Mouse (Mus musculus) embryo, embryonic 10 days (tissue): ENCODE measurements around the gene Cep89.
A peak's percentile ranks its signal among the peaks of the same experiment; 100 is the strongest.

Source experiments
- DNase-seq: peaks from one replicate; pipeline ENCODE4 v3.0.0-alpha.2; 2015; ENCODE audit warnings: low spot score

The Cep89 gene

DNA sequence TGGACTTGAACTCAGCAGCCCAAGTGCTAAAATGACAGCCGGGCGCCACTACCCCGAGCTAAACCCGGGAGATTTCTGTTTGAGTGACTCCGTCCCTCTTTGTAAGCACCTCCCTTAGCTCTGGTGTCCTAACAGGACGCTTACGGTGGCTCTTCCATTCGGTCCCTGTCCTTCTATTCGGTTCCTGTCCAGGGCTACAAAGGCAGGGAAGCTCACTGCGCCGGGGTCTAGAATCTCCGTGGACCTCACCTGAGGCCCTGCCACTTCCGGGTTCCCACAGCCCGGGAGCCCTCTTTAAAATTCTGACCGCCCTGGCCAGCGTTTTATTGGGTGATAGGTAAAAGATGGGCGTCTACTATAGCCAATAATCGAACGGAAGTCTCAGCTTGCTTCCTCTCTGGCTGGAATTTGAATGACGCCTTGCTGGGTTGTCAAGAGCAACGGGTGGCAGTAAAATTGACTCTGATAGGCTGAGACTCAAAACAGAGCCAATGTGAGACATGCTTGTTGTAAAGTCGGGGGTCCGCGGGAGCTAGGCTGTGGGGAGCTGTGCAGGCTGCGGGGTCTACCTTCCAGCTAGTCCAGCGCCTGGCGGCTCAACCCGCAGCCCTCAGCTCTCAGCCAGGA, at the start of gene Cep89, which contains the start of gene Faap24:
Cep89 (plus strand) TSS at position 494 of the 627 bp plus-strand sequence.
Faap24 (minus strand) TSS at position 295 of the 627 bp plus-strand sequence.
- peak; percentile 96 for DNase-seq

DNA sequence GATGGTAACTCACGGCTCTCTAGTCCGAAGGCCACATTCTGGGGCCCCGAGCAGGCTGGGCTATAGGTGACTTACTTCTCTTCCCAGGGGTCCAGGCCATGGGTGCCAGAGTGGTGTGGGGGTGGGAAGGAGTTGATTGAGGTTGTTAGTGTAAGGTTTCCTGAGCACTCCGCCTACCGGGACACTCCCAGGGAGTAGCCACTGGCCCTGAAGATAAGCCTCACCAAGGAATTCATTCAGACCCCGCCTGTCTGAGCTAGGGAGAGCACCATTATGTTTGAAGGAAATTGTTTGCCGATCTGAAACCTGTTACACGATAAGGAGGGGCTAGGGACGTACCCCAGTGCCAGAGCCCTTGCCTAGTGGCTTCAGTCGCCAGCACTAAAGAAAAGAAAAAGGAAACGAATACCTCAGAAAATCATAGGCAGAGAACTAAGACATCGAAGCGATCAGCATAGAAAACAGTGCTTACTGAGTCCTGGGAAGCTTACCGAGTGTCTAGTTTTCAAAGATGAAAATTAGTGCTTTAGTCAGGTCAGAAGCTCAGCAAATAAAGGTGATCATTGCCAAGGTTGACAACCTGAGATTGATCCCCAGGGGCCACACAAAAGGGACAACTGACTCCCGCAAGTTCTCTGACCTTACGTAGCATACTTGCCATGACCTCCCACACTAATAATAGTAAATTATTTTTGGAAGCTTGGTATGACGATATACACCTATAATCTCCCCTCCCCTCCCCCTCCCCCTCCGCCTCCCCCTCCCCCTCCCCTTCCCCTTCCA, 48.7 kb upstream of the Cep89 start:
- DNase-seq, result no peak

DNA sequence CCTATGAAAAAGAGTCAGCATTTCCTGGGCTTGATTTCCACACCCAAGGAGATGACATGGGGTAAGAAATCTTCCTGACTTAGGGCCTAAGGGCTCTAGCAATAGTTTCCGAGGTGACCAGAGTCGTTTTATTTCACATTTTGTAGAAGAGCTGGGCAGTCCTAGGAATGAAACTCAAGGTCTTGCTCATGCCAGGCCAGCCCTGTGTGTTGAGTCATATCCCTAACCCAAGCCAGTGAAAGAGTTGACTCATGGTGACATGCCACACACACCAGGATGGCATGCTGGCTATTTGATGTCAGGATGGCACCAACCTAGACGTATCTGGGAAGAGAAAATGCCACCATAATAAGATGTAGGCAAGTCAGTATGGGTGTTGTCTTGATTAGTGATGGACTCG, 47.8 kb upstream of the Cep89 start:
- DNase-seq, result no peak

DNA sequence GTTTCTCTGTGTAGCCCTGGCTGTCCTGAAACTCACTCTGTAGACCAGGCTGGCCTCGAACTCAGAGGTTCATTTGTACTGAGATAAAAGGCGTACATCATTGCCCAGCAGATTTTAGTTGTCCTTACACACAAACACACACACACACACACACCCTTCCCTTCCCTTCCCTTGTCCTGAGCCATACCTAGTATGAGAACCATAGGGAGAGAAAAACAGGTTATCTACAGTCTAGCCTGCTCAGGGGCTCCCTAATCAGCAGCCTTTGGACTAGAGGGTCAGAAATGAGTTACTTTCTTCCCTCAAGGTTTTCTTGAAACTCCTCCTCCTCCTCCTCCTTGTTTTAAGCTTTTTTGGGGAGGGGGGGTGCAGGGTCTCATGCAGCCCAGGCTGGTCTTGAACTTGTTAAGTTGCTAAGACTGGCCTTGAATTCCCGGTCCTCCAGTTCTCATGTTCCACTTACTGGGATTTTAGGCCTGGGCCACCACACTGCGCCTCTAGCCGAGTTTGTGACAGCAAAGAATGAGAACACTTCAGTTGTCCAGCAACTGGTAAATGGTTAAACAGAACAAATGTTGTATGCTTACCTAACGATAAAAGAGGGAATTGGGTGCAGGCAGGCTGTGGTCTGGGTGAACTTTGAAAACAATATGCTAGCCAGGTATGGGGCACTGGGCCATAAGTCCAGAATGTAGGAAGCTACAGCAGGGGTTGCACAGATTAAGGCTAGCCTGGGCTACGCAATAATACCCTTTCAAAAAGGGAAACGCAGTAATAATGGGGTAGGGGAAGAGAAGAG, 46.8 kb upstream of the Cep89 start:
- DNase-seq, result no peak

DNA sequence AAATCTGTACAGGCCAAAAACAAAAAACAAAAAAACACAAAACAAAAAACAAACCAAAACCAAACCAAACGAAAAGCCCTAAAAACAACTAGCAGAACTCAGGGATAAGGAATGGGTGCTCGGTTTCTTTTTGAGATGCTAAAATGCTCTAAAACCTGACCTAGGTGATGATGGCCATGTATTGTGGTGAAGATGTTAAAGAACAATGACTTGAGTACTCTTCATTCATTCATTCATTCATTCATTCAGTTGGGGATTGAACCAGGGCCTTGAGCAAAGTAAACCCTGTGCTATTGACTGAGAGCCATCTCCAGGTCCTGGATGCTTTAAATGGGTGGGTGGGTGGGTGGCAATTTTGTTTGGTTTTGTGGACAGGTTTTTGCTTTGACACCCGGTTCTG, 45.7 kb upstream of the Cep89 start:
- DNase-seq, result no peak

DNA sequence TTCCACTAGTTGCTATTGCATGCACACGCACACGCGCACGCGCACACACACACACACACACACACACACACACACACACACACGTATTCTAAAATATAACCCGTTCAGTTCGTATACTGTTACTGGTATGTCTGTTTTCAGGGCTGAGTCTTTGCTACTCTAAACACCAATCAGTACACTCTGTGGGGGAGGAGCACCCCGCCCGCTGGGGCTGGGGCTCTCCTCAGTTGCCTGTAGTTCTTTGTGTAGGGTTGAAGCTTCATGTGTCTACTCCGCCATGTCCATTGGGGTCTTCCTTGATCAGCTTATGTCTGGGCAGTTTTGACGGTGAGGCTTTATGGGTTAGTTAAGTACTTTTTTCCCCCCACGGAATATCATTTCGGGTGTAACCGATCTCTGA, 43.5 kb upstream of the Cep89 start:
- DNase-seq, result no peak

DNA sequence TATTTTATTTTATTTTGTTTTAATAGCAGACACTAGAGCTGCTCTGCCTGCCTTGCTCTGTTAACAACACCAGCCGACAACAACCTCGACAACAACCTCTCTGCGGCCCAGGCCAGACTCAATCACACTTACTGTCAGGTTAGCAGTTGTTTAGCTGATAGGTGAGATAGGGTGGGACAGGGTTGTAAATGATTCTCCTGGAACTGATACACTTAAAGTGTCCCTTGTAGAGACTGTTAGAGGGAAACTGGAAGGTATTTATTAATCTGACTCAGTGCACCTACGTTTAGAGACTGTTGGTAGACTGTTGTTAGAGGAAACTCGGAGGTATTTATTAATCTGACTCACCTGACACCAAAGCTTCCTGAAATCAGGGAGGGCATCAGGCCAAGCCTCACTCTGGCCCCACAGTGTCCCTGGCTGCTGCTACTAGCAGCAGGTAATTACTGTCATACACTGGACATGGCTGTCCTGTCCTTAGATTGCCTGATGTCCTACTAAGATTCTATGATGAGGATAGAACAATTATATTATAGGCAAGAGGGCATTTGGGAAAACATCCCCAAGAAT, 41.4 kb upstream of the Cep89 start:
- no peak for DNase-seq

DNA sequence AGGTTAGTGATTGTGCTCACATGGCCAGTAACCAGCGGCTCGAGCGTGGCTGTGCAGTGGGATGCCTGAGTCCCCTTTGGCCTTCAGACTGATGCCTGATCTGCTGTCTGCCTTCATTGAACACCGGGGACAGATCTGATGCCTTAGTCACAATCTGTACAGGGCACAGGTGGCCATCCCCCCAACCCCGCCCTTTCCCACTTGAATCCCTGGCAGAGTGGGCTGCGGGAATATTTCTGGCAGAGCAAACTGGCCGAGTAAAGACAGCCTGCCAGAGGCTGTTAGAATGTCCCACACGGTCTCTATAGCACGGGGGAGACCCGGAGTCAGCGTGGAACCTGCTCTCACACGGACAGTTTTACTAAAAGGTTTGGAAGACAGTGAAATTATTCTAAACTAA, 39.2 kb upstream of the Cep89 start:
- no peak for DNase-seq

DNA sequence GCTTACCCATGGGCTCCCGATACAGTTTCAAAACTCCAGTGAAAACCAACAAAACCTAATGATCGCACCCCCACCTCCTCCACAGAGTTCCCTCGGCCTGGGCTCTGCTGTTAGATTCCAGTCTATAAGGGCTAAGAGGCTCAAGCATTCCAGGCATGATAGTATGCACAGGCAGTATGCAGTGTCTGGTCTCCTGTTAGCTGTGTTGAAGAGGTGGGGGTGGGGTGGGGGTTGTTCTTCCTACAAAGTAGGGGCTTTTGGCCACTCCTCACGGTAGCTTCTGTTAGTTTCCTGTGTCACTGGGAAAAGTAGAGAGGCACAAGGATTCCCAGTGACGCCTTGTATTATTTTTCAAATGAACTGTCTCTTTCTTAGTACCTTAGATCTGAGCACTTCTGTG, 34.6 kb upstream of the Cep89 start:
- no peak for DNase-seq

DNA sequence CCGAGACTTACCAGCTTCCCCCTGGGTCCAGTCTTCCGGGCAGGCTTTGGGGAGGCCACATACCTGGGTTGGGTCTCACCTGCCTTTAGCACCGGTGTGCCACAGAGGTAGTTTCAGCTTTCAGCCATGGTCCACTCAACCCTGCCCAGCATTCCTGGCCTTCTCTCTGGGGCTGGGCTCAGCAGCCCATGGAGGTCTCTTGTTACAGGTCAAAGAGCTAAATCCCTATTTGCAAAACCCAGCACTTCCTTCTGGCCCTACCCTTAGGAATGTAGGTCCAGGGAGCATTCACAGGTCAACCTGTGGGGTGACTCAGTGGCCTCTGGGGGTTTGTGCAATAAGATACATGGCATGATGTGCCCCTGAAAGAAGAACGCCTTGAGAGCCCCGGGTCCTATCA, 34.0 kb upstream of the Cep89 start:
- DNase-seq, result peak; percentile 42

DNA sequence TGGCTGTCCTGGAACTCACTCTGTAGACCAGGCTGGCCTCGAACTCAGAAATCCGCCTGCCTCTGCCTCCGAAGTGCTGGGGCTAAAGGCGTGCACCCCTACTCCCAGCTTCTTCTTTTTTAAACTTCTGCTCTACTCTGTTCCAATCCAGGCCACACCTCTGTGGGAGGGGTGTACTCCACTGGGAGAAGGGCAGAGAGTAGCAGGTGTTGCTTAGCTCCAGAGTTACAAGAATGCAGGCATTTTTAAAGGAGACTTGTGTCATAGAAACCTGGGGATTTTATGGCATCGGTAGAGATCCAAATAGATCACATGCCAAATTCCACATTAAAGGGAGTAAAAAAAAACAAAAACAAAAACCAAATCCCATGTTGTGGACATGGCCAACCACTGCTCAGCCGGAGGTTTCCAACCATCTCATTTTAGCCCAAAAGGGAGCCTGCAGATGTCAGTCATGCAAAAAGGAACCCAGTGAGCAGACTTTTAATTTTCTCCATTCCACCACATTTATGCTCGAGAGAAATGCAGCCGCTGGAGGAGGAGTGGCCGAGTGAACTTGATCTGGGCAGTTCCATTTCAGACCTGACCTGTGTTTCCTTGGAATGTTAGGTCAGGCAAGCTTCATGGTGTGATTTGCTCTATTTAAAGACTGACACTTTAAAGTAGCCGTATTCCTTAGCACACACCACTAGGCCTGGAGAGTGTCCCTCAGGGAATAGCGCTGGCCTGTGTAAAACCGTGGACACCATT, 31.5 kb upstream of the Cep89 start:
- peak; percentile 52 for DNase-seq

DNA sequence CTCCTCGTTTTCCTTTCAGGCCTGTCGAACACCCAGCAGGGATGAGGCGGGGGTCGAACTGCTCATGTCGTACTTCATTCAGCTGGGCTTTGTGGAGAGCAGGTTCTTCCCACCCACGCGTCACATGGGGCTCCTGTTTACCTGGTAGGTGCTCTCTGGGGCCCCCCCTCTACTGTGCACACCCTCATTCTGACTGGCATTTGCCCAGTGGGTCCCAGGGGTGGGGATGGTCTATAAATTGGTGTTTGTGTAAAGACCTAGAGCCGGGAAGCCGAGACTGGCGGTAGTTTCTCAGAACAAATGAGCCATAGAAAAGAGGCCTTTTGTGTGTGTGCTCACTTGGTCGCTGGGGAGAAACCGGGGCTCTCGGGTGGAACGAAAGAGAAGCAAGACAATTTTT, 25.7 kb upstream of the Cep89 start:
- DNase-seq, result peak; percentile 24

DNA sequence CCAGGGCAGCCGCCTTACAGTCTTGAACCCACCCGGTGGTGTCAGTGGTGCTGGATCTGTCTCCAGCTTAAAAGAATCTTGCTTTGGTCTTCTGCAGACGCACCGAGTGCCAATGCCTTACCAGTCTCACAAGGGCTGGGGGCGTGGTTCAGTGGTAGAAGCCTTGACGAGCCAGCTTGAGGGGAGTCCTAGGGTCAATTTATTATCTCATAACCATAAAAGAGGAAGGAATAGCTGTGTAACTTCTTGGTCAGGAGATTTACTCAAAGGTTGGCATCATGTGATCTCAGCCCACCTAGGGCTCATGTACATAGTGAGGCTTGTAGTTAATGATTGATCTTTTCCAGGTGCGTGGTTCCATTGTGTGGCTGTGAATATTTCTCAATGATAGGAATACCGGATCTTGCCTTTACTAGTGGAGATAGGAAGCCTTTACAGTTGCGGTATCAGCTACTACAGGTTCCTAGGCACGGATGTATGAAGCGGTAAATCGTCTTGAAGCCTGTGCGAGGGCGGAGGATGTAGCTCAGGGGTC, 24.3 kb upstream of the Cep89 start:
- no peak for DNase-seq

DNA sequence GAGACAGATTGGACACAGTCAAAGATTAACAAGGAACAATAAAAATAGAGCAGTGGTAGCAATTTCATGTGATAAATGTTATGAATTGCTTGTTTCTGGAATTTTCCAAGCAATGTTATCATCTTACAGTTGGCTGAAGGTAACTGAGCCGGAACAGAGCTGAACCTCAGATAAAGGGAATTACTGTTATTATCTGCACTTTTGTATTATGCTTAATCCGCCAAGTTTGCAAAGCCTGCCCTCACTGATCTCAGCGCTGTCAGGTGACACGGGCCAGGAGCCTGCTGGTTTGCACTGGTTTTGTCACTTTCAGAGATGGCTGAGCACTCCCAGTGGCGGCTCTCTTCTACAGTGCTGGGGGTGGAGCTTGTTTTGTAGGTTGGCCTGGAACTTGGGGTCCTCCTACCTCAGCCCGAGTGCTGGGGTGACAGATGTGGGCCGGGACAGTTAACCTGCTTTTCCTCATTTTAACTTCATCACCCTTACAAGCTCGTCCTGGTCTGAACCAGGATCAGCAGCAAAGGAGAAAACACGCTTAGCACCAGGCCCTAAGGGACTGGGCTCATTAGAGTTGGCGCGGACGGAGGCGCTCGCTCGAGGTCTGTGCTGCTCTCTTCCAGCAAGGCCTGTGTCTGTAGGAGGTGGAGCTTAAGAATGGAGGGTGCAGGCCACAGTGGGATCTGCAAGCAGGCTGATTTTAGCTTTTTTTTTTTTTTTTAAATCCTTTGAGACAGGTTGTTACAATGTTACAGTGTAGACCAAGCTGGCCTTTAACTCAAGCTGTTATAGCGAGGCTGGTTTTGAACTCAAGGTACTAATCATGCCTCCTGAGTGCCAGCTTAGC, 23.5 kb upstream of the Cep89 start:
- no peak for DNase-seq

DNA sequence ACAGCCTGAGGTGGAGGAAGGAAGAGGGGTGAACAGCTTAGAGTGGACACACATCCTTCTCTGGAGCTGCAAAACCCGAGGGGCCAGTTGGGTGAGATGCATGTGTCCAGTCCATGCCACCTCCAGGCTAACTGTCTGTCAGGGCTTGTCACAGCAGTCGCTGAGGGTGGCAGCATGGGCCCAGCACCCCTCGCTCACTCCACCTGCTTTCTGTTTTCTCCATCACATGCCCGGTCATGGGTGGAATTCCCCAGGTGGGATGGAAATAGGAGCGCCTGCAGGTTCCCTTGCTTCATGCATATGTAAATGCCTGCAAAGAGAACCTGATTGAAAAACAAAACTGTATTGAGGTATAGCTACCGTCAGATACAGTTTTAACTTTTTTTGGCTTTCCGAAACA, 22.6 kb upstream of the Cep89 start:
- DNase-seq, result no peak

DNA sequence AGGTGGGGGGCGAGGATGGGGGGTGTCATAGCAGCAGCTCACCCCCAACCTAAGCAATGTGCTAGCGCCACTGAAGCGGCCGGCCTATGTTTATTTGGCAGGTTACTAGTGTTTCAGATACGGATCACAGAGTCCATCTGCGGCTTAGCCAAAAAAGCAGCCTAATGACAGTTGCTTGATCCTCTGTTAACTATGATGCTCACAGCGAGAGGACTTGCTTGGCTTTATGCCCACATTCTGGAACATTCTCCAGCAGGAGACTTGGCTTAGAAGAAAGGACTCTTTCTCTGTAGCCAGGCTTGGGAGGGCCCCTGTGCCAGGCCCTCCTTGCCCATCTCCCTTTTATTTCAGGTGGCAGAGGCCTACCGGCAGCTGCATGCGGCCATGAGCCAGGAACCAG, 20.2 kb upstream of the Cep89 start:
- DNase-seq, result no peak

DNA sequence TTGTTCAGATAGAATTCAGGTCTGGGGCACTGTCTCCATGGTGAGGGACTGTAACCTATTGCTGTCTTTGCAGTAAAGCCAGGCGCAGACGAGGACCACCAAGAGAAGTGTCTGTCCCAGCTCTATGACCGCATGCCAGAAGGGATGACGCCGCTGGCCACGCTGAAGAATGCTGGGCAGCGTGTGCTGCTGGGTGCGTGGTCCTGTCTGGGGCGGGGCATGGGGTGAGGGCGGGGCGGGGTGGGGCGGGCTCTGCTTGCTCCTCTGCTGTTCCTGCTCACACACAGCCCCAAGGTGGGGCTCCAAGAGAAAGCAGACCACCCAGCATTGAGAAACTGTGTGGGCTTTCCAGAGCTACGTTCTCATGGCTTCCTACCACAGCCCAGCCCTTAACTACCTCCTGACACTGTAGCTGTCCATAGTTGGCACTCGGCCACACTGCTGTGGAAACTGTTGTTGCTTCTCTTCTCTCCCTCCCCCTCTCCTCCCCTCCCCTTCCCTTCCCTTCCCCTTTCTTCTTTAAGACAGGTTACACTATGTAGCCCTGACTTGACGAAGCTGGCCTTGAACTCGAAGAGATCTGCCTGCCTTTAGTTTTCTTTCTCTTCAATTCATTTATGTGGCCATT, 17.2 kb upstream of the Cep89 start:
- no peak for DNase-seq

DNA sequence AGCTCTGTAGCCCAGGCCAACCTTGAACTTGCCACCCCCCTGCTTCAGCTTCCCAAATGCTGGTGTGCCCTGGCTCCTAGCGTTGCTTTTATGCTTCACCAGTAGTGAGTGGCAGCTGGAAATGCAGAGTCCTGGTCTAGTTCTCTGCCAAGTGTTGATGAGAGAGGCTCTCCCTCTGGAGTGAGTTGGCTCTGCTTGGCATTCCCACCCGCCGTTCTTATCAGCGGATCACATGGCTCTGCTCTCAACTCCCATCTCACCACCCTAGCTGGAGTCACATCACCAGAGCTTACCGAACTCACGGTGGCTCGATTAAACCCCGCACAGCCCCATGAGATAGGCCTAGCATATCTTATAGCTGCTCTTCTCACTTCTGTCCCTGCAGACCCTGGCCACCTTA, 16.5 kb upstream of the Cep89 start:
- no peak for DNase-seq

DNA sequence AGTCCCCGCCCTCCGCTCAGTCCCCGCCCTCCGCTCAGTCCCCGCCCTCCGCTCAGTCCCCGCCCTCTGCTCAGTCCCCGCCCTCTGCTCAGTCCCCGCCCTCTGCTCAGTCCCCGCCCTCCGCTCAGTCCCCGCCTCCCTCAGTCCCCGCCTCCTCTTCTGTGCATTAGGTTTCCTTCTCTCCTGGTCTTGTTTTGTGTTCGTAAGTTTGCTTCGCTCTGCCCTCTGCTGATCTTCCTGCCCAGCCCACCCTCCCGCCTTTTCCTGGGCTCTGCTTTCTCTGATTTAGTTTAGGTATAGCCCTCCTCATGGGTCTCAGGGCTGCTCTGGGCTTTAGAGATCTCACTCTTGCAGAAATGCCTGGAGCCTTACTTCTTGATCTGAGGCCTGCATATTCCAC, 15.0 kb upstream of the Cep89 start:
- DNase-seq, result no peak

DNA sequence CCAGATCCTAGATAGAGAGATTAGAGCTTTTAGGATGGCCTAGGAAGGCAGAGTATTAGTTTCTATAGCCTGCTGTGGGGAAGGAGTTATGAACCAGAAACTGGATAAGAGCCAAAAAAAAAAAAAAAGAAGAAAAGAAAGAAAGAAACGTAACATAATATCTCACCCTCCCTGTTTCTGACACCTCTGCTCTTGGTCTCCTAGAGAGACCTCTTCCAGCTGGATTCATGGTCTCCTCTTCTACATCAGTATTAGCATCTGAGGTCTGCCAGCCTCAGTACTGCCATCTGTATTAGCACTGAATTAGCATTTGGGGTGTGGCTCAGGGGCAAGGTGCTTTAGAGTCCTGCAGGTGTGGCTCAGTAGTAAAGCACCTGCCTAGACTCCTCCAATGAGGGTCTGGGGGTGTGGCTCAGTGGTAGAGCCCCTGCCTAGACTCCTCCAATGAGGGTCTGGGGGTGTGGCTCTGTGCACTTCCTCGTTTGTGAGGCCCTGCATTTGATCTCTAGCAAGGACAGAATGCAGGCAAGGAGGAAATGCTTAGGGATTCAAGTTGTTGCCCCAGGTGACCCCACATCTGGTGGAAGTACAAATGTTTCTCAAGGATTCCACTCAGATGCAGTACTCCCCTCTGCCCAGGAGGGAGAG, 14.0 kb upstream of the Cep89 start:
- no peak for DNase-seq
